Mouse (Mus musculus) ES-E14 (cell line): Measurements from ENCODE around the gene Lrrc57. TPM values are rescaled to one million over a fixed set of nuclear protein-coding genes. Genes with fewer than 3 reads are reported as not detected.
"Not testable (repeated sequence)": the region's sequence is repeated elsewhere in the genome, so short reads cannot be mapped to it uniquely, and the experiment has no call there.

Experiments
- DNase-seq: peaks from one replicate; pipeline ENCODE4 v3.0.0-alpha.2; 2013; ENCODE audit warnings: low read depth, low spot score
- H3K27ac ChIP-seq: 2 replicates; pipeline ENCODE4 v1.5.1; 2012; ENCODE audit warnings: low read depth, mild to moderate bottlenecking, low read length, moderate library complexity, mixed read lengths; ENCODE audit not compliant: poor library complexity, insufficient read depth, severe bottlenecking
- H3K36me3 ChIP-seq: 2 replicates; pipeline ENCODE4 v1.6.1; 2012; ENCODE audit warnings: mild to moderate bottlenecking, low read length, moderate library complexity, mixed read lengths; ENCODE audit not compliant: control insufficient read depth, poor library complexity, insufficient read depth, severe bottlenecking
- H3K4me1 ChIP-seq, 2 experiments: fragments of 150-350 bp in 1 of 2; sonication (generic) in 1 of 2; 2 replicates each; pipeline ENCODE4 v1.6.1; 2012; ENCODE audit warnings: low read length in 2 of 2, mild to moderate bottlenecking in 1 of 2, mixed read lengths in 1 of 2; ENCODE audit not compliant: control insufficient read depth in 2 of 2, insufficient read depth in 2 of 2, poor library complexity in 1 of 2
- H3K4me3 ChIP-seq, 2 experiments: fragments of 150-350 bp in 1 of 2; sonication (generic) in 1 of 2; 2 replicates each; pipeline ENCODE4 v1.5.1; 2012; ENCODE audit warnings: low read length in 2 of 2, low read depth in 1 of 2, mild to moderate bottlenecking in 1 of 2, mixed read lengths in 1 of 2; ENCODE audit not compliant: insufficient read depth in 1 of 2, poor library complexity in 1 of 2, severe bottlenecking in 1 of 2
- H3K9ac ChIP-seq: 2 replicates; pipeline ENCODE4 v1.6.1; 2012; ENCODE audit warnings: low read depth, mild to moderate bottlenecking, low read length, mixed read lengths; ENCODE audit not compliant: poor library complexity, insufficient read depth, severe bottlenecking
- H3K9me3 ChIP-seq: fragments of 150-350 bp; sonication (generic); 2 replicates; pipeline ENCODE4 v1.6.1; 2012; ENCODE audit warnings: low read depth, mild to moderate bottlenecking, low read length; ENCODE audit not compliant: control insufficient read depth, insufficient read depth
- CHD2 ChIP-seq: IDR thresholded peaks from 2 replicates; pipeline ENCODE4 v1.6.1; 2014; ENCODE audit warnings: mild to moderate bottlenecking, low read depth, low read length, inconsistent platforms
- HCFC1 ChIP-seq: IDR thresholded peaks from 2 replicates; pipeline ENCODE4 v1.6.1; 2012; ENCODE audit warnings: low read length, inconsistent platforms, borderline replicate concordance; ENCODE audit not compliant: insufficient read depth
- MAFK ChIP-seq: IDR thresholded peaks from 2 replicates; pipeline ENCODE4 v1.6.1; 2014; ENCODE audit warnings: mild to moderate bottlenecking, low read depth, low read length, inconsistent platforms; ENCODE audit not compliant: insufficient read depth
- ZC3H11A ChIP-seq: IDR thresholded peaks from 2 replicates; pipeline ENCODE4 v1.6.1; 2012; ENCODE audit warnings: low read depth, mild to moderate bottlenecking, inconsistent platforms, low read length, borderline replicate concordance
- ZNF384 ChIP-seq: IDR thresholded peaks from 2 replicates; pipeline ENCODE4 v1.6.1; 2012; ENCODE audit warnings: low read depth, low read length, inconsistent platforms
- in situ Hi-C, 2 experiments: fragments of 600-800 bp; cut with MboI; formaldehyde crosslinking; loops; one replicate each; pipeline ENCODE4 v1.15.1; 2025; ENCODE audit warnings: low sequenced_read_pairs in 2 of 2, inconsistent platforms in 1 of 2; ENCODE audit not compliant: unreplicated experiment in 2 of 2
- total RNA-seq: library from RNA; depleted of rRNA; stranded (reverse); fragments of 300-350 nt; gene quantifications from 2 replicates; pipeline ENCODE4 v1.2.3, GENCODE M21; 2012

The Lrrc57 gene
- total RNA-seq, 1 experiment = 14.7 TPM

DNA sequence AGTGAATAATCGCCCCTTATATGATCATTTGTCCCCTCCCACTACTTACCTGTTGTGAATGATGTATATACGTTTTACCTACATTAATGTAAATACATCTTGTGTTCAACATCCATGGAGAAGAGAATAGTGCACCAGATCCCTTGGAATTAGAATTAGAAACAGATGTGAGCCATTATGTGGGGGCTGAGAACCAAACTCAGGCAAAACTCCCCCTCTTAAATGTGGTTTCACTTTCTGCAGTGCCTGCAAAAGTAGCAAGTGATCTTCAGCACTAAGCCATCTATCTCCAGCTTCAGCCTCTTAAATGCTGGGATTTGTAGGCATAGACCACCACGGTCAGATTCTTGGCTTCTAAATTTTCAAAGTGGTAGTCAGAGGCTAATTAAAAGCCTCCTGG is 34.2 kb downstream of the Lrrc57 start:
- TF ChIP-seq ZC3H11A = no peak
- TF ChIP-seq MAFK = no peak
- TF ChIP-seq ZNF384 = no peak
- TF ChIP-seq CHD2 = no peak
- TF ChIP-seq HCFC1 = no peak
- DNase-seq = no peak
- Histone ChIP-seq H3K36me3 (no peaks in the 10 kb centered on the region), H3K9ac (no peak overlapping the region), H3K27ac (no peak overlapping the region), H3K9me3 (no peaks in the 10 kb centered on the region), H3K4me3 (no peak overlapping the region), H3K4me1 (peaks cover 4 to 5% of the 10 kb centered on the region in 2 experiments; a peak in 2 of 4 replicates)
- in situ Hi-C loops = no loop called here

DNA sequence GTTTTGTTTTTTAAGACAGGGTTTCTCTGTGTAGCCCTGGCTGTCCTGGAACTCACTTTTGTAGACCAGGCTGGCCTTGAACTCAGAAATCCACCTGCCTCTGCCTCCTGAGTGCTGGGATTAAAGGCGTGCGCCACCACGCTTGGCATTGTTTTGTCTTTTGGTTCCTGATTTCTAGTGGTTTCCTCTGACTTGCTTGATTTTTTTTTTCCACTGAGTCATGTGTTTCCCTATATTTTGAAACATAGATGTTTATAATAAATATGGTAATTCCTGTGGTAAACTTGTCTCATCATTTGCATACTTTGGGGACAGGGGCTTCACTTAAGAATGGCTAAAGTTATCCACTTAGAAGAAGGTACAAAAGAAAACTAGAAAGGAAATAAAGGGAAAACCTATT is 37.2 kb downstream of the Lrrc57 start:
- H3K27ac ChIP-seq, H3K36me3 ChIP-seq, H3K4me1 ChIP-seq, DNase-seq, in situ Hi-C loops, H3K9ac ChIP-seq, H3K4me3 ChIP-seq, H3K9me3 ChIP-seq: not testable (repeated sequence)

DNA sequence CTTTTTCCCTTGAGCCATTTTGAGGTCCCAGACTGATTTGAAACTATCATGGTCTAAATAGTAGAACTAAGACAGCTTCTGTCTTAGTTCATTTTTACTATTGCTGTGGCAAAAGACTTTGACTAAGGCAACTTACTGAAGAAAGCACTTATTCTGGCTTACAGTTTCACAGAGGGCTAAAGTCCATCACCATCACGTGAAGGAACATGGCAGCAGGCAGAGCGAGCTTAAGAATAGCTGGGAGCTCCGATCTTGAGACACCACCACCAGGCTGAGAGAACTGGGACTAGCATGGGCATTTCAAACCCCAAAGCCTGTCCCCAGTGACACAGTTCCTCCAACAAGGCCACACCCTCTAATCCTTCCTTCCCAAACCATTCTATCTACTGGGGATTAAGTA is 38.2 kb downstream of the Lrrc57 start:
- in situ Hi-C loops = no loop called here
- H3K27ac ChIP-seq = no peak overlapping the region
- no peak for TF ChIP-seq ZC3H11A
- no peak for TF ChIP-seq HCFC1
- no peak for TF ChIP-seq CHD2
- TF ChIP-seq ZNF384 = no peak
- TF ChIP-seq MAFK = no peak

DNA sequence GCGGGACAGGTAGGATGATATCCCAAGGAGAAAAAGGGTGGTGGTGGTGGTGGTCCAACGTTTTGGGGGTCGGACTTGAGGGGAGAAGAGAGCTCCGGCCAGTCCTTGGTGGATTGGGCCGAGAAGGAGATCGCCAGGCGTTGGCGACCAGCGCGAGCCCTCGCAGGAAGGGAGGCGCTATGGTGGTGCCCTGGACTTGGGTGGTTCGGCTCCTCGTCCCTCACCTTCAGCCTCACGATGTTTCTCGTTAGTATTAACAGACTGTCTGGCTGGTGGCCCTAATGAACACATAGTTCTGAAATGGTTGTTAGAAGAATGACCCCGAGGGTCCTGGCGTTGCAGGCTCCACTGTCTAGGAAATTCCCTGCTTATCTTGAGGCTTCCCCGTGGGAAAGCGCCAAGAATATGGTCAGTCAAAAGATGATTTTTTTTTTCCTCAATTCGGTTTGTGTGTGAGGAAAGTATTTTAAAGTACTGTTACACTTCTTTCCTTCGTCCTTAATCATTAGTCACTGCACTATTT is 41.5 kb downstream of the Lrrc57 start:
- no peak overlapping the region for H3K27ac ChIP-seq
- peaks cover 2 to 3% of the 10 kb centered on the region in 2 experiments; a peak in 1 of 4 replicates for H3K4me1 ChIP-seq
- TF ChIP-seq MAFK (no peak), HCFC1 (no peak), ZNF384 (no peak), ZC3H11A (no peak), CHD2 (no peak)
- no peaks in the 10 kb centered on the region for H3K36me3 ChIP-seq
- peak overlapping the region; percentile 75 to 89 for H3K4me3 ChIP-seq
- H3K9ac ChIP-seq = peak overlapping the region; percentile 91
- H3K9me3 ChIP-seq = no peaks in the 10 kb centered on the region
- no peak for DNase-seq
- in situ Hi-C loops = no loop called here

More for the DNA sequence above, 38.2 kb downstream of the Lrrc57 start:
- Histone ChIP-seq H3K9ac (no peak overlapping the region), H3K4me3 (no peak overlapping the region), H3K4me1 (peaks cover 2 to 3% of the 10 kb centered on the region in 2 experiments; a peak in 1 of 4 replicates), H3K9me3 (no peaks in the 10 kb centered on the region), H3K36me3 (no peaks in the 10 kb centered on the region)
- DNase-seq = no peak

DNA sequence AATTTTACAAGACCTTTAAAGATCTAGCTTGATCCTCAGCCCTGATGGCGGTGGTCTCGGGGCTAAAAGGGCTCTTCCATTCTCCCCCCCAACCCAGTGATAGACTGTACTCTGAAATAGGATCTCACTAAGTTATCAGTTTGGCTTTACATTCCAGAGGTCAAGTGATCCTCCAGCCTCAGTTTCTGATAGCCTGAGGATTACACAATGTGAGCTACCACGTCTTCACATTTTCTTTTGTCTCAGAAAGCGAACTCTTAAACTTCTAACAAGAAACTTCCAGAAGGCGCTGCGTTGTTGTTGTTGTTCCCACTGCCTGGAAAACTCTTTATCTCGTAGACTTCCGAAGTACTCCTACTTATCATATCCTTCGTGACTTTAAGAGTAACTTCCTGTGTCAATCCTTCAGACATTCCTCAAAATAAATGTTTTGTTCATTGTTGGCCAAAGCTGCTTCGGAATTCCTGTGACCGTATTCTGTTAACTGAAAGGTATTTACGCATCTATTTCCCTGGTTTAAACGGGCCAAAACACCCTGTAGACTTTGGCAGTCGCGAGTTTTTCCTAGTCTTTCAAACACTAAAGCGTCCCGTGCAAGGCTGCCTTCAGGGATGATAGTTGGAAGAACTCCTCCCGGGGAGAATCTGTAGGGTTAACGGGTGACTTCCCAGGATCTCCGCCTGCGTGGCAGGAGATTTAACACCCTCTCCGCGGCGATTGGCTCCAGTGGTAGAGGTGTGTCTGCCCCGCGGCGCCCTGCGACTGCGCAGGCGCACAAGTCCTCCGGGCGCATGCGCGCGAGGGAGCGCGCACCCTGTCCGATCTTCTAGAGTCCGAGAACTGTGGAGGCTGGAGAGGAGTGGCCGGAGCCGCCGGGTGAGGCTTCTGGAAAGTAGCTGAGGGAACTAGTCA is 42.2 kb downstream of the Lrrc57 start, which contains the start of gene Snap23:
Snap23 (plus strand) TSS at position 786 of the 912 bp plus-strand sequence.
- peak; percentile 88 for DNase-seq
- no peak for TF ChIP-seq MAFK
- no peak for TF ChIP-seq ZC3H11A
- TF ChIP-seq ZNF384 = no peak
- Histone ChIP-seq H3K9me3 (no peaks in the 10 kb centered on the region), H3K9ac (peak within 1 kb of the TSS; percentile 91), H3K4me1 (peaks cover 2 to 3% of the 10 kb centered on the region in 2 experiments; a peak in 1 of 4 replicates), H3K27ac (peak within 1 kb of the TSS; percentile 2; the same call in 1 of the 2 replicates), H3K36me3 (no peaks in the 10 kb centered on the region), H3K4me3 (peak within 1 kb of the TSS; percentile 75 to 89)
- in situ Hi-C loops = no loop called here
